Mouse (Mus musculus): Measurements from ENCODE around the gene Gm5157. TPM values are rescaled to one million over a fixed set of nuclear protein-coding genes. Genes with fewer than 3 reads are reported as not detected.
"Not testable (repeated sequence)": the region's sequence is repeated elsewhere in the genome, so short reads cannot be mapped to it uniquely, and the experiment has no call there.

Gene Gm5157
- polyA plus RNA-seq (2014; fragmentation: Nextera tagmentation; extraction: Ambion mirVana) = not detected in 2 replicates

GRCm38 (mm10) chr7:21190323-21190722, at the start of gene Gm5157:
Gene Gm5157 (minus strand): TSS chr7:21190423.
- H3K36me3 ChIP-seq (ENCODE audit: control insufficient read depth, insufficient read depth, low read length); ATAC-seq (ENCODE audit: low FRiP score, low TSS enrichment); H3K4me2 ChIP-seq (ENCODE audit: low read length); H3K27me3 ChIP-seq (ENCODE audit: control insufficient read depth, insufficient read depth, low read length); H3K9me3 ChIP-seq (ENCODE audit: control insufficient read depth, low read length); H3K4me1 ChIP-seq (ENCODE audit: control insufficient read depth, insufficient read depth, low read length); DNase-seq; H3K9ac ChIP-seq (replicated peaks; ENCODE audit: low read length); H3K27ac ChIP-seq (replicated peaks; ENCODE audit: low read depth, low read length); H3K4me3 ChIP-seq (replicated peaks; ENCODE audit: low read depth, low read length): not testable (repeated sequence)
- WGBS = 50% methylated on average over 1 of the region's 2 CpGs

GRCm38 (mm10) chr7:21161885-21162284, 28.3 kb downstream of the Gm5157 start, which contains the start of gene Vmn1r123:
Gene Vmn1r123 (plus strand): TSS chr7:21162185.
- H3K4me1 ChIP-seq (ENCODE audit: control insufficient read depth, insufficient read depth, low read length); H3K27ac ChIP-seq (replicated peaks; ENCODE audit: low read depth, low read length); DNase-seq; H3K36me3 ChIP-seq (ENCODE audit: control insufficient read depth, insufficient read depth, low read length); H3K27me3 ChIP-seq (ENCODE audit: control insufficient read depth, insufficient read depth, low read length); H3K4me2 ChIP-seq (ENCODE audit: low read length); H3K4me3 ChIP-seq (replicated peaks; ENCODE audit: low read depth, low read length); H3K9me3 ChIP-seq (ENCODE audit: control insufficient read depth, low read length); ATAC-seq (ENCODE audit: low FRiP score, low TSS enrichment); H3K9ac ChIP-seq (replicated peaks; ENCODE audit: low read length): not testable (repeated sequence)
- 45% methylated on average over 1 of the region's 3 CpGs for WGBS

Other genes starting within 250 kb of the Gm5157 start
- gene Vmn1r119, start 178.0 kb downstream of the Gm5157 start, polyA plus RNA-seq (2014; fragmentation: Nextera tagmentation; extraction: Ambion mirVana) = not detected in 2 replicates
- gene Vmn1r120, start 136.6 kb downstream of the Gm5157 start, polyA plus RNA-seq (2014; fragmentation: Nextera tagmentation; extraction: Ambion mirVana) = not detected in 2 replicates
- gene Vmn1r121, start 91.9 kb downstream of the Gm5157 start, polyA plus RNA-seq (2014; fragmentation: Nextera tagmentation; extraction: Ambion mirVana) = not detected in 2 replicates
- not detected in 2 replicates for gene Vmn1r122, start 56.3 kb downstream of the Gm5157 start, polyA plus RNA-seq (2014; fragmentation: Nextera tagmentation; extraction: Ambion mirVana)
- not detected in 2 replicates for gene Vmn1r123, start 28.2 kb downstream of the Gm5157 start, polyA plus RNA-seq (2014; fragmentation: Nextera tagmentation; extraction: Ambion mirVana)
- gene Vmn1r124, start 70.2 kb upstream of the Gm5157 start, polyA plus RNA-seq (2014; fragmentation: Nextera tagmentation; extraction: Ambion mirVana) = not detected in 2 replicates
- not detected in 2 replicates for gene Vmn1r125, start 81.8 kb upstream of the Gm5157 start, polyA plus RNA-seq (2014; fragmentation: Nextera tagmentation; extraction: Ambion mirVana)
- gene Vmn1r126, start 111.0 kb upstream of the Gm5157 start, polyA plus RNA-seq (2014; fragmentation: Nextera tagmentation; extraction: Ambion mirVana) = not detected in 2 replicates
- not detected in 2 replicates for gene Vmn1r127, start 129.4 kb upstream of the Gm5157 start, polyA plus RNA-seq (2014; fragmentation: Nextera tagmentation; extraction: Ambion mirVana)
- gene Vmn1r128, start 158.9 kb upstream of the Gm5157 start, polyA plus RNA-seq (2014; fragmentation: Nextera tagmentation; extraction: Ambion mirVana) = not detected in 2 replicates
- gene Vmn1r129, start 170.9 kb upstream of the Gm5157 start, polyA plus RNA-seq (2014; fragmentation: Nextera tagmentation; extraction: Ambion mirVana) = not detected in 2 replicates
- gene Gm6882, start 242.3 kb upstream of the Gm5157 start, polyA plus RNA-seq (2014; fragmentation: Nextera tagmentation; extraction: Ambion mirVana) = not detected in 2 replicates

Data from midbrain, embryonic 14.5 days (tissue).